ENCODE assay signal across 14 mouse cellular contexts in genomic region chr5:36336252-36336651, GRCm38 (mm10).
DNase-seq lines count a peak whose midpoint lies in the region; ATAC-seq and TF ChIP-seq lines count a peak whose summit lies in the region.
"Had no signal": no experiment of that assay in that cellular context is flagged by ENCODE, and none has a peak within 500 bp of the region (broad histone marks: within the 10 kb centered on the region; RNA-seq: fewer than 3 reads in every experiment).

No protein-coding gene starts in this region.

- no peak overlapping the region for H3K4me2 ChIP-seq in midbrain, embryonic 15.5 days
- no peak overlapping the region for H3K4me2 ChIP-seq in stomach, postnatal 0 days (replicated peaks; ENCODE audit: low read depth)
- H3K4me2 ChIP-seq: liver, embryonic 11.5 days; lung, embryonic 15.5 days had no signal

- peaks cover 48% of the 10 kb centered on the region for H3K4me1 ChIP-seq in midbrain, embryonic 15.5 days
- no peaks in the 10 kb centered on the region for H3K4me1 ChIP-seq in stomach, postnatal 0 days (replicated peaks; ENCODE audit: control insufficient read depth, insufficient read depth)

- no peak overlapping the region for H3K9ac ChIP-seq in midbrain, embryonic 15.5 days
- no peak overlapping the region for H3K9ac ChIP-seq in stomach, postnatal 0 days (ENCODE audit: low read length)
- H3K9ac ChIP-seq: lung, embryonic 15.5 days had no signal

- no peak for TF ChIP-seq EP300 in stomach, postnatal 0 days (optimal IDR thresholded peaks at IDR 0.05)

- intact Hi-C loops in left cerebral cortex, postnatal 4 days (cut with DNase I): no loop called here
- intact Hi-C loops in left cerebral cortex, postnatal 25 days (cut with DNase I): no loop called here

- 33% methylated on average over 7 of the region's 7 CpGs for whole genome bisulfite sequencing in midbrain, embryonic 15.5 days
- whole genome bisulfite sequencing in stomach, postnatal 0 days: 56% methylated on average over 7 of the region's 7 CpGs

- no peaks in the 10 kb centered on the region for H3K36me3 ChIP-seq in midbrain, embryonic 15.5 days (replicated peaks)
- no peaks in the 10 kb centered on the region for H3K36me3 ChIP-seq in stomach, postnatal 0 days (ENCODE audit: control insufficient read depth, insufficient read depth, low read length)
- H3K36me3 ChIP-seq: lung, embryonic 15.5 days had no signal

- no peak for TF ChIP-seq CTCF in stomach, postnatal 0 days (IDR thresholded peaks at IDR 0.05; ENCODE audit: low read depth)

- no peak overlapping the region for H3K4me3 ChIP-seq in midbrain, embryonic 15.5 days
- no peak overlapping the region for H3K4me3 ChIP-seq in stomach, postnatal 0 days (ENCODE audit: low read depth, low read length)
- H3K4me3 ChIP-seq: lung, embryonic 15.5 days; myocyte had no signal

- no peaks in the 10 kb centered on the region for H3K27me3 ChIP-seq in midbrain, embryonic 15.5 days (replicated peaks)
- H3K27me3 ChIP-seq in stomach, postnatal 0 days (ENCODE audit: control insufficient read depth, insufficient read depth, low read length): no peaks in the 10 kb centered on the region
- H3K27me3 ChIP-seq: lung, embryonic 15.5 days had no signal

- 0 out of 2 replicates have a peak, but pooled peaks have one; percentile 21 for ATAC-seq in midbrain, embryonic 15.5 days (replicated peaks)
- ATAC-seq in stomach, postnatal 0 days (ENCODE audit: low FRiP score, low TSS enrichment): no peak

- peak; percentile 61 to 76 for DNase-seq in cerebellum, postnatal 10 days
- DNase-seq in cerebellum, adult 9-10 months: no peak
- peak; percentile 55 for DNase-seq in left cerebral cortex, postnatal 4 days
- DNase-seq in left cerebral cortex, postnatal 25 days (ENCODE audit: low spot score in 2 of 2): no peak
- no peak for DNase-seq in stomach, postnatal 0 days (ENCODE audit: low spot score)
- no peak for DNase-seq in urinary bladder, postnatal 36 days (ENCODE audit: low spot score in 2 of 2)
- no peak for DNase-seq in frontal cortex, postnatal 10 days (ENCODE audit: low spot score in 2 of 2)
- DNase-seq: adrenal gland, postnatal 10 days; cerebellum, postnatal 36 days; kidney, adult 9 months had no signal

- H3K9me3 ChIP-seq in midbrain, embryonic 15.5 days: no peaks in the 10 kb centered on the region
- H3K9me3 ChIP-seq in stomach, postnatal 0 days (ENCODE audit: control insufficient read depth, low read length): no peaks in the 10 kb centered on the region
- H3K9me3 ChIP-seq: lung, embryonic 15.5 days had no signal

- H3K27ac ChIP-seq in midbrain, embryonic 15.5 days: no peak overlapping the region
- 0 out of 2 replicates have a peak overlapping the region, but pooled peaks have one; percentile 18 for H3K27ac ChIP-seq in stomach, postnatal 0 days (replicated peaks)
- H3K27ac ChIP-seq: lung, embryonic 15.5 days had no signal

Comparison
In these comparisons a context has a peak if more than half of its experiments do, and no peak if none do; other contexts are left out.
1. DNase-seq: peak in cerebellum, postnatal 10 days (2 of 2) and left cerebral cortex, postnatal 4 days (single experiment); none in cerebellum, adult 9-10 months (single experiment), left cerebral cortex, postnatal 25 days (0 of 2), stomach, postnatal 0 days (single experiment), urinary bladder, postnatal 36 days (0 of 2) and frontal cortex, postnatal 10 days (0 of 2).